Mouse (Mus musculus): ENCODE measurements at regions not wholly inside any gene's neighbourhood (a gene's known extent, or its start where the extent isn't known, plus 50 kb on each side); places are given as distances from the start of the nearest gene placed in this dataset.

GRCm38 (mm10) chr14:85286203-85286602 is 842.8 kb downstream of the Pcdh17 start:
- DNase-seq = no peak

GRCm38 (mm10) chr14:85287460-85287859 is 844.1 kb downstream of the Pcdh17 start:
- no peak for DNase-seq

- no peak for DNase-seq
These were observed 855.6 kb downstream of the Pcdh17 start for GRCm38 (mm10) chr14:85298991-85299390.

- DNase-seq = no peak
These were observed 877.3 kb downstream of the Pcdh17 start for GRCm38 (mm10) chr14:85320679-85321078.

- no peak for DNase-seq
These were observed 889.9 kb downstream of the Pcdh17 start for GRCm38 (mm10) chr14:85333277-85333676.

GRCm38 (mm10) chr14:85337182-85337581 is 893.8 kb downstream of the Pcdh17 start:
- no peak for DNase-seq

- DNase-seq = no peak
These were observed 911.4 kb downstream of the Pcdh17 start for GRCm38 (mm10) chr14:85354626-85355355.

- peak; percentile 65 for DNase-seq
These were observed 920.2 kb downstream of the Pcdh17 start for GRCm38 (mm10) chr14:85363611-85364010.

- no peak for DNase-seq
These were observed 929.9 kb downstream of the Pcdh17 start for GRCm38 (mm10) chr14:85373312-85373711.

- DNase-seq = no peak
These were observed 960.3 kb downstream of the Pcdh17 start for GRCm38 (mm10) chr14:85403644-85404043.

Data from lung, postnatal 36 days (tissue).